Mouse (Mus musculus): ENCODE results near the gene Tub. TPM values are rescaled to one million over a fixed set of nuclear protein-coding genes. Genes with fewer than 3 reads are reported as not detected.

The Tub gene
- total RNA-seq (2014; fragmentation: Nextera tagmentation): 0.75 TPM in 1 of 2 replicates, not detected in the other
- 0.06 and 0.16 TPM in 2 replicates for total RNA-seq (2017)
- not detected in 2 replicates for polyA plus RNA-seq (2012)

DNA sequence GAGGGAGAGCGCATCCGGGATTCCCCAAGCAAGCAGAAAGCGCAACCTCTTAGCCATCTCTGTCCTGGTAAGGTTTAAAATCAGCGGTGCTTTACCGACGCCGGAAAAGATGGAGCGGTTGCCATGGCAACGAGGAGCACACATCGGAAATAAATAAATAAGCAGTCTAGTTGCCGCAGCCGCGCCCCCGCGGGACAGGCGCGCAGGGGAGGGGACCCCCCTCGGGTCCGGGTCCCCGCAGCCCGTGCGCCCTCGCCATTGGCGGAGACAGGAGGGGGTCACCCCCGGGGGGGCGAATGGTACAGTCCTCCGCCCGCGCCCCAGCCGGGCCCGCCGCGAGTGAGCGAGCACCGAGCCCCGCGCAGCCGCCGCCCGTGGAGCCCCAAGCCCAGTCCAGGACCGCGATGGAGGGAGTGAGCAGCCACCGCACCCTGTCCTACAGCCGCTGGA is at the start of gene Tub:
Gene Tub, plus strand, starts transcription at position 27 of the 450 bp plus-strand sequence.
- no peak for ATAC-seq (ENCODE audit: extremely low read depth, insufficient number of reproducible peaks, low FRiP score, poor library complexity, severe bottlenecking)
- H3K36me3 ChIP-seq (replicated peaks): peaks cover 21% of the 10 kb centered on the region
- no peak within 1 kb of the TSS for H3K4me3 ChIP-seq (ENCODE audit: low read depth, low read length)

DNA sequence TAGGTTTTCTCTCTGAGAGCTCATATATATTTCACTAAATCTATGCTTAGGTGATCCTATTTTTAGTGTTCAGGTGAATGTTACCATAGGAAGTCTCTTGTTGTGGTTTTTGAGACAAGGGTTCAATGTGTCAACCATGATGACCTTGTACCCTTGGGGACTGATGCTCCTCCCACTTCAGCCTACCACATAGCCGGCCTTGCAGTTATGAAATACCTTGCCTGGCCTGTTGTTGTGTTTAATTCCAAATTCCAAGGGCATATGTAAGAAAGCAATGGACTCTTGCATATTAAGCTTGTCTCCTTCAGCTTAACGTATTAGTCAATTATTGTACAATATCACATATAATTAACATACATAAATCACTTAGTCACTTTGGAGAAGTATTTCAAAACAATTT is 46.2 kb upstream of the Tub start:
- ATAC-seq (ENCODE audit: extremely low read depth, insufficient number of reproducible peaks, low FRiP score, poor library complexity, severe bottlenecking): no peak
- DNase-seq (ENCODE audit: low spot score): no peak
- Histone ChIP-seq H3K4me3 (ENCODE audit: low read depth, low read length) (no peak overlapping the region), H3K9me3 (replicated peaks) (no peaks in the 10 kb centered on the region), H3K4me1 (ENCODE audit: insufficient read depth, low read depth, low read length) (no peaks in the 10 kb centered on the region), H3K36me3 (replicated peaks) (no peaks in the 10 kb centered on the region), H3K27me3 (ENCODE audit: insufficient read depth, low read length) (no peaks in the 10 kb centered on the region)
- TF ChIP-seq POLR2AphosphoS5 (IDR thresholded peaks at IDR 0.05; ENCODE audit: insufficient replicate concordance, low read depth, low read length) (no peak), GATA1 (IDR thresholded peaks at IDR 0.05; ENCODE audit: borderline replicate concordance, low read length) (no peak), CTCF (IDR thresholded peaks at IDR 0.05; ENCODE audit: low read depth, low read length) (no peak), GATA2 (IDR thresholded peaks at IDR 0.05; ENCODE audit: borderline replicate concordance, low read depth, low read length) (no peak), TAL1 (conservative IDR thresholded peaks at IDR 0.05; ENCODE audit: low read depth, low read length) (no peak)

More for the DNA sequence above, at the start of gene Tub:
- no peak for DNase-seq (ENCODE audit: low spot score)
- Histone ChIP-seq H3K9me3 (replicated peaks) (peaks cover 9% of the 10 kb centered on the region), H3K27me3 (ENCODE audit: insufficient read depth, low read length) (peaks cover 20% of the 10 kb centered on the region), H3K4me1 (ENCODE audit: insufficient read depth, low read depth, low read length) (no peaks in the 10 kb centered on the region; the same call in 1 of the 2 replicates)
- no peak for TF ChIP-seq POLR2AphosphoS5 (IDR thresholded peaks at IDR 0.05; ENCODE audit: insufficient replicate concordance, low read depth, low read length)
- no peak for TF ChIP-seq GATA2 (IDR thresholded peaks at IDR 0.05; ENCODE audit: borderline replicate concordance, low read depth, low read length)
- TF ChIP-seq GATA1 (IDR thresholded peaks at IDR 0.05; ENCODE audit: borderline replicate concordance, low read length): no peak
- TF ChIP-seq TAL1 (conservative IDR thresholded peaks at IDR 0.05; ENCODE audit: low read depth, low read length): no peak
- TF ChIP-seq CTCF (IDR thresholded peaks at IDR 0.05; ENCODE audit: low read depth, low read length): no peak

DNA sequence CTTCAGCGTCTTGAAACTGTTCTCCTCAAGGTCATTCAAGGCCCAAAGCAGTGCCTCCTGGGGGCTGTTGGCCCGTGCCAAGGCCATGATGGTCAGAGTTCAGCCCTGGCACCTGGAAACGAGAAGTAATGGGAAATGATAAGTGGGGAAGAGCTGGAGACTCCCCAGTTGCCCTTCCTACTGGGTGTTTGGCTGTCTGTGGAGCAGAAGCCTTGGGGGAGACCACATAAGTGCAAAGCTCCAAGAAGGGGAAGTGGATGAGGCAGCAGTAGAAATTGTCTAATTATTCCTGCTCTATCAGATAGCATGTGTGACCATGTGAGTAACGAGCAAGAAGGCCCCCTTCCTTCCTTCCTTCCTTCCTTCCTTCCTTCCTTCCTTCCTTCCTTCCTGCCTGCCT is 23.1 kb upstream of the Tub start:
- Histone ChIP-seq H3K4me1 (ENCODE audit: insufficient read depth, low read depth, low read length) (peaks cover 34% of the 10 kb centered on the region), H3K4me3 (ENCODE audit: low read depth, low read length) (no peak overlapping the region), H3K36me3 (replicated peaks) (peaks cover 11% of the 10 kb centered on the region), H3K9me3 (replicated peaks) (no peaks in the 10 kb centered on the region), H3K27me3 (ENCODE audit: insufficient read depth, low read length) (peaks cover 11% of the 10 kb centered on the region; the same call in 1 of the 2 replicates)
- TF ChIP-seq POLR2AphosphoS5 (IDR thresholded peaks at IDR 0.05; ENCODE audit: insufficient replicate concordance, low read depth, low read length) (no peak), GATA2 (IDR thresholded peaks at IDR 0.05; ENCODE audit: borderline replicate concordance, low read depth, low read length) (no peak), GATA1 (IDR thresholded peaks at IDR 0.05; ENCODE audit: borderline replicate concordance, low read length) (no peak), TAL1 (conservative IDR thresholded peaks at IDR 0.05; ENCODE audit: low read depth, low read length) (no peak), CTCF (IDR thresholded peaks at IDR 0.05; ENCODE audit: low read depth, low read length) (no peak)
- DNase-seq (ENCODE audit: low spot score): no peak
- ATAC-seq (ENCODE audit: extremely low read depth, insufficient number of reproducible peaks, low FRiP score, poor library complexity, severe bottlenecking): no peak

DNA sequence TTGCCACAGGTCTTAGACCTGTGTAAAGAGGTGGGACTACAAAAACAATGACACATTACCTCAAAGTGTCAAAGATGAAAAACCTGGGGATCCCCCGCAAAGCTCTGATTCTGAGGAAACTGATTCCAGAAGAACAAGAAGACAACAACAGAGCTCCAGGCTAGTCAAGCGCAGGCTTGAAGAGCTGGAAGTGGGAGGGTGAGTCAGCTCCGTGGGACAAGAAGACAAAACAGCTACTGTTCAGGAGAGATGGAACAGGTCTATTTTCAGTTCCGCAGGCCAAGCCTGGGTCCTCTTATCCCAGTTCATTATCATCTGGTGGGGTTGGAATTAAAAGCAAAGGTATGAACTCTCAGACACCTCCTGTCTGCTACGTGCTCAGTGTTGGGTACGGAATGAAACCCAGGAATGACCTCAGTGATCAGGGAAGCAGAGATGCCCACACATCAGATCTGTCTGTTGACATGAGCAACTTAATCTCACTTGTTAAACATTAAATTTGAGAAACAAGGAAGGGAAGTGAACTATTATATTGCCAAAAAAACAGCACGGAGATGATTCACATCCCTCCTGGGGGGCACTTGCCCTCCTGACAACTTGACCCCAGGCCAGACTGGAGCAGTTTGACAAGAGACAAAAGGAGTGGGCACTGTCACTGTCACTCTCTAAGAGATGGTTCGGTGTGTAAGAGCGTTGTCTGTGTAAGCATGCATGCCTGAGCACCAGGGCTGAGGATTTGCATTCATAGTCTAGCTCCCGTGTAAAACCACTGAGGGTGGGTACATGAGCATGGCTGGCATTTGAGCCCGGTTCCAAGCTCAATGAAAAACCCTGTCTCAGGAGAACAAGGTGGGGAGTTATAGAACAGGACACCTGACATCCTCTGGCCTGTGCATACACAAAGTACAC is 21.6 kb upstream of the Tub start:
- no peak for ATAC-seq (ENCODE audit: extremely low read depth, insufficient number of reproducible peaks, low FRiP score, poor library complexity, severe bottlenecking)
- no peaks in the 10 kb centered on the region for H3K9me3 ChIP-seq (replicated peaks)
- no peak overlapping the region for H3K4me3 ChIP-seq (ENCODE audit: low read depth, low read length)
- peaks cover 34% of the 10 kb centered on the region for H3K4me1 ChIP-seq (ENCODE audit: insufficient read depth, low read depth, low read length)
- H3K36me3 ChIP-seq (replicated peaks): peaks cover 11% of the 10 kb centered on the region
- TF ChIP-seq TAL1 (conservative IDR thresholded peaks at IDR 0.05; ENCODE audit: low read depth, low read length): no peak
- no peak for TF ChIP-seq GATA1 (IDR thresholded peaks at IDR 0.05; ENCODE audit: borderline replicate concordance, low read length)
- H3K27me3 ChIP-seq (ENCODE audit: insufficient read depth, low read length): 0 out of 2 replicates have a peak, but pooled peaks cover 9% of the 10 kb centered on the region
- DNase-seq (ENCODE audit: low spot score): no peak

DNA sequence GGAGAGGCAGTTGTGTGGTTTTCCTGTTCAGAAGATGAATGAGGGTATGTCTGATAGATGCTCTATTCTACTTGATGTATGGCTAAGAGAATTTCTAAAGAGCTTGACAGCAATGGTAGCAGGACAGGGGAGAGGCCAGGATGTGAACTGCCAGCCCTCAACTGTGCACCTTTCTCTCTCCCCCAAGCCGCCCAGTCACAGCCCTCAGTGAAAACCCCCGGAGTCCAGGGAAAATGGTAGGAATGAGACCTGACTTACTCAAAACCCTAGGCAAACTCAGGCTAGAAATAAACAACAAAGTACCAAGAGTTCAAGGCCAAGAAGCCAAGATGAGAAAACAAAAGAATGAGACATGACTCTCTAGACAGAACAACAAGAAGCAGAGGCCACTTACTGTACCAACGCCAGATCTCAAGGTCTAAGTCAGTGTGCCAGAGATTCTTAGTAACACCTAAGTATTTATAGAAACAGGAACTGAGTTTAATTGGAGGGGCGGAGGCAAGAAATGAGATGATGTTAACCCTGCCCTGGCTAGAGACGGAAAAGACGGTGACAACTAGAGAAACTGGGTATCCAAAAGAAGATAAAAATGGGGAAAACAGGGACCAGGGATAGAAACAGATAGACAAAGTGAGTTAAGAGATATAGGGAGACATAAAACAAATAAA is 20.3 kb upstream of the Tub start, which contains the start of gene Nlrp10:
Gene Nlrp10, minus strand, starts transcription at position 453 of the 668 bp plus-strand sequence.
- 0 out of 2 replicates have a peak, but pooled peaks cover 6% of the 10 kb centered on the region for H3K27me3 ChIP-seq (ENCODE audit: insufficient read depth, low read length)
- ATAC-seq (ENCODE audit: extremely low read depth, insufficient number of reproducible peaks, low FRiP score, poor library complexity, severe bottlenecking): peak; percentile 54
- peaks cover 36% of the 10 kb centered on the region for H3K4me1 ChIP-seq (ENCODE audit: insufficient read depth, low read depth, low read length)
- TF ChIP-seq POLR2AphosphoS5 (IDR thresholded peaks at IDR 0.05; ENCODE audit: insufficient replicate concordance, low read depth, low read length) (no peak), GATA2 (IDR thresholded peaks at IDR 0.05; ENCODE audit: borderline replicate concordance, low read depth, low read length) (no peak), CTCF (IDR thresholded peaks at IDR 0.05; ENCODE audit: low read depth, low read length) (no peak), GATA1 (IDR thresholded peaks at IDR 0.05; ENCODE audit: borderline replicate concordance, low read length) (no peak), TAL1 (conservative IDR thresholded peaks at IDR 0.05; ENCODE audit: low read depth, low read length) (no peak)
- peak; percentile 30 for DNase-seq (ENCODE audit: low spot score)
- peak within 1 kb of the TSS; percentile 58 for H3K4me3 ChIP-seq (ENCODE audit: low read depth, low read length)
- no peaks in the 10 kb centered on the region for H3K9me3 ChIP-seq (replicated peaks)
- peaks cover 9% of the 10 kb centered on the region for H3K36me3 ChIP-seq (replicated peaks)

Data from G1E (cell line).